Mouse (Mus musculus) lung, adult 18-20 months (tissue): ENCODE results near the gene Gm14085.
A peak's percentile ranks its signal among the peaks of the same experiment; 100 is the strongest.
"Not testable (repeated sequence)": the region's sequence is repeated elsewhere in the genome, so short reads cannot be mapped to it uniquely, and the experiment has no call there.

Experiments
- DNase-seq, 2 experiments: peaks; one replicate each; pipeline ENCODE4 v3.0.0; 2022; ENCODE audit warnings: mixed read lengths in 2 of 2

The Gm14085 gene

DNA sequence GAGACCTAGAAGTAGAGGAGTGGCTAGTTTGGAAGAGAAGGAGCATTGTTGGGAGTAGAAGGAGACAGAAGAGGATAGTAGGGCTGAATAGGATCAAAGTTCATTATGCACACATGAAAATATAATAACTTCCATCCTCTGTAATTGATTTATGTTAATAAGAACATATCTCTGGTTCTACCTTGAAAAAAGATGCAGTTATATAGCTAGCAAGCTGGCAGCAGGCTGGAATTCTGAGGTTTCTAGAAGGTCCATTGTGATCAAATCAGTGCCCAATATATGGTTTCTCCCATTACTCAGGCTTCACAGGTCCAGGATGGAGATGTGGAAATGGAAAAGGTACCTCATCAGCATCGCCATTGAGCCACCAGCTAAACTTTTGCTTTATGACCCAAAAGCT is at the start of gene Gm14085:
TSS of gene Gm14085 (plus strand) at position 301 of the 400 bp plus-strand sequence.
- DNase-seq, result no peak

GRCm38 (mm10) chr2:122438706-122439482 is 45.8 kb upstream of the Gm14085 start:
- DNase-seq, result not testable (repeated sequence)

- peak in 1 of 2 experiments; percentile 1 for DNase-seq
Observed at GRCm38 (mm10) chr2:122440521-122440920, 44.2 kb upstream of the Gm14085 start.

DNA sequence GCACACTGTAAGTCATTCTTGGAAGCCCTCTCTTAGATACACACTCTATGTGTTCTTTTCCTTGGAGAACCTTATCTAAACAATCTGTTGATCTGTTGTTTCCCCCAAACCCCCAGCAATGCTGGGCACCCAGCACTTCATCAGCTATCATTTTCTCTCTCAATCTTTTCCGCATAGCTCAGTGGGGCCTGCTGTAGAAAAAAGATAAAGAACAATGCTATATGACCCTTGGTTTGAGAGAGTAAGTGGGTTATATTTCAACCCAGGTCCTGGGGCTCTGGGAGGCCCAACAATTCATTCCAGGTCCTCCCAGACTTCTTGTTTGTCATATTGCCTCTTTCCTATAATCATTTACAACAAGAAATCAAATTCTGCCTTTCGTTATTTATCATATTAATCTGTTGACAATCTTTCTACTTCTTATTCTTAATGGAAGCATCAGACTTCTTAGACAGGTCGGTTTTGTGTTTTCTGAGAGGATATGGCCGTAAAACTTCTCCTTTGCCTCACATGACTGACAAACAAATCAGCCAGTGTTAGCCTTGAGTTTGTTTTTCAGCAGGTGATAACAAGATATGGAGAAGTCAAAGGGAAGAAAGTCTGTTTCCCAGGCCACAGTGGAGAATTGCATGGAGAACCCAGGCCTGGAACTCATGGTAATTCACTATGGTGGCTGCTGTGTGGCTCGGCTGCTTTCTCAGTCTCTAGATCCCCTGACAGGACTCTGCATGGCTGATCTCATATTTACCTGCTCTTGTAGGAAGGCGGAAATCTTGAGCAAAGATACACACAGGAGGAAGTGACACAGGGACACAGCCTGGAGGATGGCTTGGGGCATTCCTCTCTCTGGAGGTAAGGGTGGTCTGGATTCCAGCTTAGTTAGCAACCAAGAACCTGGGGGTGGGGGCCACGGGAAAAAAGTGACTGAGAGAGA is 43.5 kb upstream of the Gm14085 start:
- no peak for DNase-seq

GRCm38 (mm10) chr2:122450351-122450750 is 34.4 kb upstream of the Gm14085 start:
- DNase-seq, result no peak

DNA sequence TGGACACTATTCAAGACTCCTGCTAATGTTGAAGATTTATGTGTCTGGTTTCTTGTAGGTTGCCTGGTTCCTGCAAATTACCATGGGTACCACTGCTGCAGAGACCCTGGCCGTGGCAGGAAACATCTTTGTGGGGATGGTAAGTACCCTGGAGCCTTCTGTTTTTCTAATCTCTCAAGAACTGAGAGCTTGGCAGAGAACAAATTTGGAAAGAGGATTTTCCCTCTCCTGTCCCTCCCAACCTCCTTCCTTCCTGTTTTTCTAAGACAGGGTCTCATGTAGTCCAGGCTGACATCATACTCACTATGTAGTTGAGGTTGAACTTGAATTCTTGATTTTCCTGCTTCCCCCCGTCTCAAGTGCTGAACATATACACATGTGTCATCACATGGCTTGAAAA is 32.3 kb upstream of the Gm14085 start:
- DNase-seq, result no peak

GRCm38 (mm10) chr2:122466901-122467300 is 17.8 kb upstream of the Gm14085 start:
- DNase-seq, result peak in 1 of 2 experiments; percentile 4

- peak; percentile 94 to 96 for DNase-seq
Observed at GRCm38 (mm10) chr2:122467351-122468013, 17.3 kb upstream of the Gm14085 start.

GRCm38 (mm10) chr2:122469221-122469620 is 15.5 kb upstream of the Gm14085 start:
- DNase-seq, result no peak

- DNase-seq, result no peak
Observed at GRCm38 (mm10) chr2:122476585-122476984, 8.2 kb upstream of the Gm14085 start.

DNA sequence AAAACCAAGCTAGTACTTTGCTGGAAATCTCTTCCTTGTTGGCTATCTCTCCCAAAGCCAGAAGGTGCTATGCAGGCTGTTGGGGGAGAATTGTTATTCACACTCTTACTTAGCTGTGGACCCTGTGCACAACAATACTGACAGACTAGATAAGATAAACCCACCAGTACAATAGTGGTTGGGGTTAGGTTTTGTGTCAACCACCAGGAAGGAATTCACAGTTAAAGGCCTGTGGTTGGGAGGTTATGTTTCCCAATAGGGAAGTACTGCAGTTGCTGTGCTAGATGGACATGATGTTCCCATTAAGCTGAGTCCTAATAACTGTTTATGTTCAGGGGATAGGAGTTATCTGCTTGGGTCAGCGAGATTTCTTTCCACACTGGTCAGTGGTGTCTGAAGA is 954 bp upstream of the Gm14085 start:
- DNase-seq, result not testable (repeated sequence)

GRCm38 (mm10) chr2:122485654-122486053 is 913 bp downstream of the Gm14085 start:
- not testable (repeated sequence) for DNase-seq

DNA sequence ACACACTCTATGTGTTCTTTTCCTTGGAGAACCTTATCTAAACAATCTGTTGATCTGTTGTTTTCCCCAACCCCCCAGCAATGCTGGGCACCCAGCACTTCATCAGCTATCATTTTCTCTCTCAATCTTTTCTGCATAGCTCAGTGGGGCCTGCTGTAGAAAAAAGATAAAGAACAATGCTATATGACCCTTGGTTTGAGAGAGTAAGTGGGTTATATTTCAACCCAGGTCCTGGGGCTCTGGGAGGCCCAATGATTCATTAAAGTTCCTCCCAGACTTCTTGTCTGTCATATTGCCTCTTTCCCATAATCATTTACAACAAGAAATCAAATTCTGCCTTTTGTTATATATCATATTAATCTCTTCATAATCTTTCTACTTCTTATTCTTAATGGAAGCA is 1.4 kb downstream of the Gm14085 start:
- DNase-seq, result not testable (repeated sequence)

- DNase-seq, result no peak
Observed at GRCm38 (mm10) chr2:122486674-122487073, 1.9 kb downstream of the Gm14085 start.

DNA sequence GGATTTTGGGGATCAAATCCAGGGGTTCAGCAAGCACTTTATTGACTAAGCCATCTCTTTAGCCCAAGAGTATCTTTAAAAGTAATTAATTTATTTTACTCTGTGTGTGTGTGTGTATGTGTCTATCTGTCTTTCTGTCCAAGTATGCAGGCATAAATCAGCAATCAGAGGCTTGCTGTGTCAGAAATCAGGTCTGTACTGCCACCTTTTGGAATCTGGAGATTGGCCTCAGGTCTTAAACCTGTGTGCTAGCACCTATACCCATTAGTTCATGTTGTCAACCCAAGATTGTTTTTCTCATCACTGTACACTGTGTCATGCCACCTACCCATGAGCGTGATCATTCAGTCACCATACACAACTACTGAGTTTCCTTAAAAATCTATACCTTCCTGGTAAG is 45.0 kb downstream of the Gm14085 start:
- not testable (repeated sequence) for DNase-seq

DNA sequence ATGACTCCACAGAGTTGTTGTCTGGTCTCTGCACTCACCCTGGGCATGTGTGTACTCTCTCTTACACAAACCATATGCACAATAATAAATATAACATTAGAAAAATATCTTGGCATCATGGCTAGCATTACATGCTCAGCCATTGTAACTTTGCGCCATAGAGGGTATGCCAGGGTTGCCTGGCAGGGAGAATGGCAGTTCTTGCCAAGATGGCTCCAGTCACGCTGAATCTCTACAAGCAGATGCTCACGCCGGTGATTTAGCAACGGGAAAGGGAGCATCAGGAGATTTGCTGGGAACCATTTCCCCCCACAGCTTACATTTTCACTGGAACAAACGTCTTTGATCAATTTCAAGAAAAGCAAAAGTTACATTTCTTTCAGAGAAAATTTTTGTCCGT is 46.5 kb downstream of the Gm14085 start:
- DNase-seq, result no peak

- no peak for DNase-seq
Observed at GRCm38 (mm10) chr2:122531726-122532125, 47.0 kb downstream of the Gm14085 start.

GRCm38 (mm10) chr2:122532136-122532801 is 47.5 kb downstream of the Gm14085 start:
- DNase-seq, result no peak

- DNase-seq, result no peak
Observed at GRCm38 (mm10) chr2:122532802-122533186, 48.1 kb downstream of the Gm14085 start.

- DNase-seq, result no peak
Observed at GRCm38 (mm10) chr2:122533378-122533777, 48.6 kb downstream of the Gm14085 start.

DNA sequence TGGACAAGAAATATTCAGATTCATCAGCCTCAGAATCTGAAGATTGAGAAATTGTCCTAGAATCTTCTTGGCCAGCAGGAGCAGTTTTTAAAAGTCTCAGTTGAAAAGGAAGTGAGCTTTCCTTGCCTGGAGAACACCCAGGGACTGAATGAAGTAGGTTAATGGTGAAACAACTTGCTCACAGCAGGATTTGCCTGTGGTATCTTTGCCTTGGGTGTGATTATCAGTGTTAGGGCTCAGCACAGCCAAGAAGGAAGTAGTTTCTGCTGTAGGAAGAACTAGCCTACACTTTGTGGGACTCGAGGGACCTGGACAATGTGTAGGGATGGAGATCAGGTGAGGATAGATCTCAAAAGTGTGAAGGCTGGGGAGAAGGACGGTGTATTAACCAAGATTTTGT is 49.9 kb downstream of the Gm14085 start:
- no peak for DNase-seq

GRCm38 (mm10) chr2:122558317-122558716 is 73.6 kb downstream of the Gm14085 start:
- no peak for DNase-seq

- DNase-seq, result no peak
Observed at GRCm38 (mm10) chr2:122561221-122561620, 76.5 kb downstream of the Gm14085 start.
